Mouse (Mus musculus) effector memory CD4-positive, alpha-beta T cell, adult 7 months (primary cell): Measurements from ENCODE around the gene Ush1g. TPM values are rescaled to one million over a fixed set of nuclear protein-coding genes. Genes with fewer than 3 reads are reported as not detected.

ENCODE experiments used
- polyA plus RNA-seq: library from polyadenylated mRNA; unstranded; fragments of 100-300 nt; shearing (Covaris generic); gene quantifications from one replicate; pipeline ENCODE4 v1.2.1, GENCODE M21; 2017

The Ush1g gene
- polyA plus RNA-seq, result not detected

GRCm38 (mm10) chr11:115321906-115322693, at the start of gene Ush1g:
Gene Ush1g (minus strand): TSS chr11:115322041.

GRCm38 (mm10) chr11:115367395-115367944, 45.6 kb upstream of the Ush1g start, which contains the start of gene Hid1:
Gene Hid1 (minus strand): TSS chr11:115367756.

DNA sequence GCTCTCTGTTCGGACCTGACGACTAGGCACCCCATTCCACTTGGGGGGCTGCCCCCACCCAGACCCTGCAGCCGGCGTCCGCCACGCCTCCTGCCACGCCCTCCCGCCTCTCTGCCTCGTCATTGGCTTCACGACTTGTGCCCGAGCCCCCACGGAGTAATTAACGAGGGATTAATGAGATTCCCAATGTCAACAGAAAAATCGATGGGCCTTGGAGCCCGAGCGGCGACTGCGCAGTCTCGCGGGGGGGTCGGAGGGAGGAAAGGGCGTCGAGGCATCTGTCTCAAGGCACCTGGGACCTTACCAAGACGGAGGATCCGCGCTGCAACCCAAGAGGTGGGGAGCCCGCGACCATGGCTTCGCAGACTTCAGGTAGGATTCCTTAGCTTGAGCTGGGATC, 12.7 kb upstream of the Ush1g start, which contains the start of gene Otop3:
TSS of gene Otop3 (plus strand) at position 201 of the 400 bp plus-strand sequence.

GRCm38 (mm10) chr11:115306863-115307262, 15.0 kb downstream of the Ush1g start, which contains the start of gene Otop2:
Gene Otop2 (plus strand): TSS chr11:115307163.

DNA sequence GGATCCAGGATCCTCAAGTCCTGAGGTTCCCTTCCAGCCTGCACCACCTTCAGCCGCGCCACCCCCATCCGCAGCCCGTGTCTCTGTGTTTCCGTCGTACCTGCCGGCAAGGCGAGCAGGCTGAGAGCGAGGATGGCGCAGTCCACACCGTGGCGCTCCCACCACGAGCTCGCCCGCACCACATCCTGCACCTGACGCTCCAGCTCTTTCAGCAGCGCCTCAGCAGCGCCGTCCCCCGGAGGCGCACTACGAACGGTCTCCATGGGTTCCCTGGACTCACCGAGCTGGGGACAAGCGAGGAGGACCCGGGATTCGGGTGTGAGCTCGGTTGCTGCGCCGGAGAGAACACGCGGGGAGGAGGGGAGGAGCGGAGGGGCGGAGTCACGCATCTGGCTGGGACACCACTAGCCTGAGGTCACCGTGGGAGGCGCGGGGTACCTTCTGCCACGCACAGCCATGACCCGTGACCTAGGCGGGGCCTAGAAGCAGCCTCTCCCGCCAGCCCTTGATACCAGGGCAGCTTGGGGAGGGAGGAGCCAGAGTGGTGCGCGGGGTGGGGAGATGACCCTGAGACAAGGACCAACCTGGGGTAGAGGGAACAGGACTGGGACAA, 24.5 kb downstream of the Ush1g start, which contains the start of gene Fads6:
TSS of gene Fads6 (minus strand) at position 450 of the 613 bp plus-strand sequence.

DNA sequence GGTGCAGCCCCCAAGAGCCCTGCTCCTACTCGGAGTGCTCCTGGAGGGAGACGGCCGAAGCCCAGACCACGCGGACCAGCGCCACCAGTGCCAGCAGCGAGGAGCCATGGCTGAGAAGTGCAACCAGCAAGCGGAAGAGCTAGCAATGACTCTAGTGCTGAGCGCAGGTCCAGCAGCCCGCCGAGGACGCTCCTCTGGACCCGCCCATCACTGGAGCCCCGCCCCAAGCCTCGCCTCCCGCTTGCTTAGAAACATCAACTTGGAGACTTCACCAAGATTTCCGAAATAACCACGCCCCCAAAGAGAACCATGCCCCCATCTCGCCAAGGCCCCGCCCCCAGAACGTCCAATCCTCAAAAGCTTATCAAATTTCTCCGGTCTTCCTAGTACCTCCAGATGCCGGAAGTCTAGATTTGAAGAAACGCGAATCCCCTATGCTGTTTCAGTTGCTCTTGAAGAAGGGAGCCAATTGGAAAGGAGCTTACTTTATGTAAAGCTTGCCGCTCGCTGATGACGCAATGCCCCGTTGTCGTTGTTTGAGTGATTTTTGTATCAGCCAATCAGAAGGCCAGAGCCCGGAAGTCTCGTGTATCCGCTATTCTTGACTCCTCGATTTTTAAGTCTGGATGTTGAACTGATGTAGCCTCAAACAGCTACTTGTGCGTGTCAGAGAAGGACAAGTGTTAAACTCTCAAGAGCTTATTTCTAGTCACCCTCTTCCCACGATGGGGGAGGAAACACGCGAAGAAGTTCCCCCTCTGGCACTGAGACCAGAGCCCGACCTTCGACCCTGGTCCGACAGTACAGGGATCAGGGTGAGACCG, 44.8 kb downstream of the Ush1g start, which contains the start of gene Fdxr:
TSS of gene Fdxr (minus strand) at position 271 of the 824 bp plus-strand sequence.

GRCm38 (mm10) chr11:115267061-115267883, 54.6 kb downstream of the Ush1g start, which contains the start of gene Grin2c:
Gene Grin2c (minus strand): TSS chr11:115267243.

Other genes starting within 250 kb of the Ush1g start
- gene Rab37, start 230.6 kb downstream of the Ush1g start, polyA plus RNA-seq, result 64.9 TPM
- not detected for gene Cd300lf, start 188.0 kb downstream of the Ush1g start, polyA plus RNA-seq
- gene Slc9a3r1, start 158.7 kb downstream of the Ush1g start, polyA plus RNA-seq, result 214 TPM
- 16.7 TPM for gene Tmem104, start 134.6 kb downstream of the Ush1g start, polyA plus RNA-seq
- gene Nat9, start 134.2 kb downstream of the Ush1g start, polyA plus RNA-seq, result 9.5 TPM
- not detected for gene Grin2c, start 54.8 kb downstream of the Ush1g start, polyA plus RNA-seq
- gene Fdxr, start 45.0 kb downstream of the Ush1g start, polyA plus RNA-seq, result 17.1 TPM
- 0.17 TPM for gene Fads6, start 24.4 kb downstream of the Ush1g start, polyA plus RNA-seq
- not detected for gene Otop2, start 14.9 kb downstream of the Ush1g start, polyA plus RNA-seq
- 0.32 TPM for gene Otop3, start 12.7 kb upstream of the Ush1g start, polyA plus RNA-seq
- 47.3 TPM for gene Hid1, start 45.7 kb upstream of the Ush1g start, polyA plus RNA-seq
- gene Cdr2l, start 59.9 kb upstream of the Ush1g start, polyA plus RNA-seq, result 0.34 TPM
- 82.4 TPM for gene Mrpl58, start 81.7 kb upstream of the Ush1g start, polyA plus RNA-seq
- 600 TPM for gene Atp5h, start 97.9 kb upstream of the Ush1g start, polyA plus RNA-seq
- 81.7 TPM for gene Kctd2, start 98.1 kb upstream of the Ush1g start, polyA plus RNA-seq
- gene Trim80, start 118.5 kb upstream of the Ush1g start, polyA plus RNA-seq, result 0.45 TPM
- gene Slc16a5, start 140.4 kb upstream of the Ush1g start, polyA plus RNA-seq, result 1.3 TPM
- 45.1 TPM for gene Armc7, start 153.6 kb upstream of the Ush1g start, polyA plus RNA-seq
- 208 TPM for gene Nt5c, start 169.8 kb upstream of the Ush1g start, polyA plus RNA-seq
- gene Jpt1, start 192.3 kb upstream of the Ush1g start, polyA plus RNA-seq, result 368 TPM
- gene Sumo2, start 214.2 kb upstream of the Ush1g start, polyA plus RNA-seq, result 690 TPM
- gene Nup85, start 242.4 kb upstream of the Ush1g start, polyA plus RNA-seq, result 58.3 TPM